Comparison of ENCODE assay signal across 12 mouse cellular contexts in the genomic region with DNA sequence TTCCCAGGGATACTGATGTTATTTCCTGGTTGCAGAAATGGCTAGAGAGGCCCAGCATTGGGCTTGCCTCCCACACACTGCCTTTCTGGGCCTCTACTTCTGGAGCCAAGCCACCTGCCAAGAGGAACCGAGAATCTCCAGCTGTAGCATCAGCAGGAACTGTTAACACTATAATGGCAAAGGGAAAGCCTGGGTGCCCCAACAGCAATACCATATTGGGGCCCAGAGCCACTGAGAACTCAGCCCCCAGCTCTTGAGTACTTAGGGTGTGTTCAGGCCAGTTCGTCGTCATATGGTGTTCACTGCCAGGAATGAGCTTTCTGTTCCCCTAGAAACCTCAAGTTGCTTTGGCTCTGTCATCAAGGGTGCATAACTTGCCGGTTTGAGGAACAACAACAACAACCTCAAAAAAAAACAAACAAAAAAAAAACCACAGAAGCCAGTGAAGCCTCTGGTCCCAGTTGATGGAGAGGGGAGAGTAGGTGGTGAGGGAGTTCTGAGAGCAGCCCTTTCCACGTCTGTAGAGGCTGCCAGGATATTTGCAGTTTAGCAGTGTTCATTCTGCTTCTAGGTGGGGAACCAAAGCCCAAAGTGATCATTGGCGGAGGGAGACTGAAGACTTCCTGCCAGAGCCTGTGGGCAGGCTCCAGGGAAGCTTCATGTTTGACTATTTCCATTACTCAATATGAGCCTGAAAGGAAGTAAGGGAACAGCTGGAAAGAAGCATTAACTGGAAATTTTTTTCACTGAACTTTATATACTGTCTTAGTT. TPM values are rescaled to one million over a fixed set of nuclear protein-coding genes. Genes with fewer than 3 reads are reported as not detected.
DNase-seq lines count a peak whose midpoint lies in the region; ATAC-seq and TF ChIP-seq lines count a peak whose summit lies in the region.
"Had no signal": no experiment of that assay in that cellular context is flagged by ENCODE, and none has a peak within 500 bp of the region (broad histone marks: within the 10 kb centered on the region; RNA-seq: fewer than 3 reads in every experiment).

No protein-coding gene starts in this region.

- no peak overlapping the region for H3K4me2 ChIP-seq in heart, embryonic 12.5 days
- H3K4me2 ChIP-seq: liver, embryonic 15.5 days had no signal

- no peak overlapping the region for H3K4me3 ChIP-seq in heart, adult 2 months
- no peak overlapping the region for H3K4me3 ChIP-seq in heart, embryonic 12.5 days
- no peak overlapping the region for H3K4me3 ChIP-seq in olfactory bulb, adult 2 months (ENCODE audit: insufficient read depth, low read depth, low read length)
- H3K4me3 ChIP-seq: liver, embryonic 15.5 days; myocyte had no signal

- TF ChIP-seq POLR2A in heart, adult 2 months (IDR thresholded peaks at IDR 0.05; ENCODE audit: insufficient read depth, low read depth, low read length), result 0 out of 2 replicates have a peak, but pooled peaks have one; percentile 24
- TF ChIP-seq POLR2A in olfactory bulb, adult 2 months (IDR thresholded peaks at IDR 0.05; ENCODE audit: insufficient read depth, low read depth, low read length), result no peak

- no peak overlapping the region for H3K9ac ChIP-seq in heart, adult 2 months (ENCODE audit: low read depth, low read length)
- H3K9ac ChIP-seq in heart, embryonic 12.5 days, result no peak overlapping the region
- H3K9ac ChIP-seq: liver, embryonic 15.5 days had no signal

- peaks cover 7% of the 10 kb centered on the region for H3K4me1 ChIP-seq in heart, adult 2 months (ENCODE audit: control insufficient read depth, insufficient read depth, low read length)
- no peaks in the 10 kb centered on the region for H3K4me1 ChIP-seq in heart, embryonic 12.5 days (replicated peaks)
- peaks cover 10% of the 10 kb centered on the region for H3K4me1 ChIP-seq in olfactory bulb, adult 2 months (ENCODE audit: control insufficient read depth, insufficient read depth, low read length)
- H3K4me1 ChIP-seq: liver, embryonic 15.5 days had no signal

- H3K27me3 ChIP-seq in heart, adult 2 months (ENCODE audit: control insufficient read depth, insufficient read depth, low read length), result no peaks in the 10 kb centered on the region
- no peaks in the 10 kb centered on the region for H3K27me3 ChIP-seq in heart, embryonic 12.5 days (replicated peaks)
- H3K27me3 ChIP-seq: liver, embryonic 15.5 days had no signal

- no peak for TF ChIP-seq EP300 in heart, adult 2 months (IDR thresholded peaks at IDR 0.05; ENCODE audit: insufficient read depth, low read depth, low read length)

- H3K36me3 ChIP-seq in heart, adult 2 months (ENCODE audit: control insufficient read depth, insufficient read depth, low read length), result peaks cover 2% of the 10 kb centered on the region
- H3K36me3 ChIP-seq in heart, embryonic 12.5 days, result peaks cover 37% of the 10 kb centered on the region

- intact Hi-C loops in heart, adult 2 months (cut with DNase I), result no loop called here

- H3K79me2 ChIP-seq in heart, adult 2 months (replicated peaks; ENCODE audit: control insufficient read depth, insufficient read depth, low read length), result no peaks in the 10 kb centered on the region

- DNase-seq in heart, adult 2 months, result peak; percentile 57 to 69
- peak; percentile 11 to 16 for DNase-seq in monocyte, adult 2 months (ENCODE audit: low read depth in 1 of 2, low spot score in 2 of 2)
- DNase-seq in heart, adult 8-10 months (ENCODE audit: low spot score), result peak; percentile 53
- DNase-seq: cerebellum, adult 18-20 months had no signal

- no peaks in the 10 kb centered on the region for H3K9me3 ChIP-seq in heart, embryonic 12.5 days (replicated peaks)
- H3K9me3 ChIP-seq: liver, embryonic 15.5 days had no signal

- H3K27ac ChIP-seq in heart, adult 2 months, result peak overlapping the region; percentile 59
- no peak overlapping the region for H3K27ac ChIP-seq in heart, embryonic 12.5 days (ENCODE audit: poor library complexity, severe bottlenecking)
- 0 out of 2 replicates have a peak overlapping the region, but pooled peaks have one; percentile 13 for H3K27ac ChIP-seq in olfactory bulb, adult 2 months (ENCODE audit: insufficient read depth, low read depth, low read length)
- H3K27ac ChIP-seq: liver, embryonic 15.5 days had no signal

- TF ChIP-seq CTCF in heart, adult 2 months (IDR thresholded peaks at IDR 0.05), result no peak
- no peak for TF ChIP-seq CTCF in olfactory bulb, adult 2 months (IDR thresholded peaks at IDR 0.05; ENCODE audit: insufficient read depth, low read depth, low read length)

- 30% methylated on average over 6 of the region's 6 CpGs for WGBS in heart, adult 2 months
- 68% methylated on average over 6 of the region's 6 CpGs for WGBS in heart, embryonic 12.5 days
- 36% methylated on average over 6 of the region's 6 CpGs for WGBS in olfactory bulb, adult 2 months

- ATAC-seq in heart, embryonic 12.5 days (ENCODE audit: insufficient number of reproducible peaks, low FRiP score), result no peak
- ATAC-seq in monocyte, adult 5-6 weeks (replicated peaks; ENCODE audit: insufficient number of reproducible peaks, low FRiP score, low TSS enrichment, poor library complexity, severe bottlenecking), result no peak
- no peak for ATAC-seq in megakaryocyte, adult 5-6 weeks (ENCODE audit: poor library complexity, severe bottlenecking)
- ATAC-seq in CD4-positive, CD25-positive, alpha-beta regulatory T cell, adult 4 months, result no peak
- ATAC-seq: inflammation-experienced regulatory T-cells, adult 6 months had no signal

RNA-seq across cellular contexts. Expression of gene Tnip2, which starts 26.3 kb away (rescaled TPM):
- 1 to 10 TPM; 5.9 to 6.7 TPM for total RNA-seq in heart, adult 2 months (2021)
- polyA plus RNA-seq in heart, adult 2 months (2012; rRNA removed), result 12.5 and 14.5 TPM in 2 replicates
- polyA plus RNA-seq in heart, embryonic 12.5 days (2016; fragmentation: Nextera tagmentation; extraction: Ambion mirVana), result 15.8 and 19.5 TPM in 2 replicates
- total RNA-seq in monocyte, adult 5-6 weeks (2017), result 62.3 to 78.2 TPM (median 78.0 TPM) in 3 replicates
- total RNA-seq in heart, adult 8-10 months (2022), result 1 to 10 TPM; 6.6 to 8.4 (median 7.7) TPM
- polyA plus RNA-seq in olfactory bulb, adult 2 months (2012; ENCODE audit: insufficient read depth, insufficient read length, low replicate concordance, missing spikeins), result not detected in 2 replicates
- 10.9 and 12.1 TPM in 2 replicates for total RNA-seq in megakaryocyte, adult 5-6 weeks (2015)
- 34.4 and 41.3 TPM in 2 replicates for total RNA-seq in megakaryocyte, adult 5-6 weeks (2017)
- polyA plus RNA-seq in CD4-positive, CD25-positive, alpha-beta regulatory T cell, adult 4 months (2017; shearing (Covaris generic)), result 10 to 100 TPM; 26.9 to 31.4 TPM

RNA-seq across cellular contexts. Expression of gene Sh3bp2, which starts 38.1 kb away (rescaled TPM):
- total RNA-seq in heart, adult 2 months (2021), result 1 to 10 TPM; 2.7 to 3.1 TPM
- polyA plus RNA-seq in heart, adult 2 months (2012; rRNA removed), result 3.7 and 4.4 TPM in 2 replicates
- polyA plus RNA-seq in heart, embryonic 12.5 days (2016; fragmentation: Nextera tagmentation; extraction: Ambion mirVana), result 3.0 and 6.4 TPM in 2 replicates
- 80.1 to 108 TPM (median 88.7 TPM) in 3 replicates for total RNA-seq in monocyte, adult 5-6 weeks (2017)
- total RNA-seq in heart, adult 8-10 months (2022), result 1 to 10 TPM; 1.3 to 3.6 (median 1.8) TPM
- polyA plus RNA-seq in olfactory bulb, adult 2 months (2012; ENCODE audit: insufficient read depth, insufficient read length, low replicate concordance, missing spikeins), result not detected in 2 replicates
- total RNA-seq in megakaryocyte, adult 5-6 weeks (2015), result 34.7 and 38.5 TPM in 2 replicates
- 48.1 and 60.7 TPM in 2 replicates for total RNA-seq in megakaryocyte, adult 5-6 weeks (2017)
- 10 to 100 TPM in 1 of 2 experiments, 1 to 10 TPM in 1; 6.0 to 18.6 TPM for polyA plus RNA-seq in CD4-positive, CD25-positive, alpha-beta regulatory T cell, adult 4 months (2017; shearing (Covaris generic))

Comparison
In these comparisons a context has a peak if more than half of its experiments do, and no peak if none do; other contexts are left out.
1. RNA of gene Sh3bp2, which starts 38.1 kb away (total RNA-seq): 80.1 to 108 TPM in monocyte, adult 5-6 weeks and 34.7 to 60.7 TPM in megakaryocyte, adult 5-6 weeks; 2.7 to 3.1 TPM in heart, adult 2 months and 1.3 to 3.6 TPM in heart, adult 8-10 months; every median in the first group is over 4 times any median in the second.
2. Peak in every context shown above with its lines, with median percentiles within 50 percentile points of each other: DNase-seq.